Mouse (Mus musculus): ENCODE results near the gene Daglb. TPM values are rescaled to one million over a fixed set of nuclear protein-coding genes. Genes with fewer than 3 reads are reported as not detected.

Daglb gene
- total RNA-seq, 2 experiments from 2014 or later = 29.1 TPM

Other genes with a start within 250 kb of the Daglb start
- not detected for gene Spdye4a, start 237.7 kb upstream of the Daglb start, total RNA-seq (2021)
- 10 to 100 TPM; 31.6 to 36.7 TPM for gene Zfp12, start 229.4 kb upstream of the Daglb start, total RNA-seq (2021)
- 10 to 100 TPM; 23.7 to 24.7 TPM for gene Zfp316, start 194.6 kb upstream of the Daglb start, total RNA-seq (2021)
- gene Zfp853, start 171.0 kb upstream of the Daglb start, total RNA-seq (2021) = 1 to 10 TPM; 4.1 to 4.2 TPM
- gene E130309D02Rik, start 149.2 kb upstream of the Daglb start, total RNA-seq (2021) = 10 to 100 TPM; 26.3 to 26.5 TPM
- gene Zdhhc4, start 135.3 kb upstream of the Daglb start, total RNA-seq (2021) = 10 to 100 TPM; 46.2 to 51.5 TPM
- gene Grid2ip, start 107.2 kb upstream of the Daglb start, total RNA-seq (2021) = 1 to 10 TPM; 1.5 to 2.0 TPM
- 10 to 100 TPM; 35.3 to 38.9 TPM for gene Kdelr2, start 60.7 kb upstream of the Daglb start, total RNA-seq (2021)
- 100 to 1,000 TPM; 405 to 421 TPM for gene Rac1, start 63.5 kb downstream of the Daglb start, total RNA-seq (2021)
- 10 to 100 TPM; 41.3 to 51.6 TPM for gene Cyth3, start 157.9 kb downstream of the Daglb start, total RNA-seq (2021)